Mouse (Mus musculus): ENCODE results near the gene Prpf18. TPM values are rescaled to one million over a fixed set of nuclear protein-coding genes. Genes with fewer than 3 reads are reported as not detected.

The Prpf18 gene
- polyA plus RNA-seq, 1 experiment, result 6.0 TPM

GRCm38 (mm10) chr2:4579357-4580068 is 72.4 kb downstream of the Prpf18 start:
- WGBS, result 74% methylated on average over 8 of the region's 8 CpGs
- no peak for DNase-seq (ENCODE audit: low read depth, low spot score)

GRCm38 (mm10) chr2:4578291-4578690 is 73.6 kb downstream of the Prpf18 start:
- DNase-seq (ENCODE audit: low read depth, low spot score), result no peak
- 66% methylated on average over 5 of the region's 5 CpGs for WGBS

- WGBS, result 82% methylated on average over 7 of the region's 7 CpGs
- DNase-seq (ENCODE audit: low read depth, low spot score), result no peak
Measured at GRCm38 (mm10) chr2:4575975-4576374, 75.9 kb downstream of the Prpf18 start.

- DNase-seq (ENCODE audit: low read depth, low spot score), result no peak
- WGBS, result 94% methylated on average over 2 of the region's 2 CpGs
Measured at GRCm38 (mm10) chr2:4575163-4575562, 76.8 kb downstream of the Prpf18 start.

GRCm38 (mm10) chr2:4574251-4574650 is 77.7 kb downstream of the Prpf18 start:
- WGBS, result 89% methylated on average over 5 of the region's 5 CpGs
- no peak for DNase-seq (ENCODE audit: low read depth, low spot score)

- no peak for DNase-seq (ENCODE audit: low read depth, low spot score)
- 51% methylated on average over 4 of the region's 4 CpGs for WGBS
Measured at GRCm38 (mm10) chr2:4573386-4573785, 78.5 kb downstream of the Prpf18 start.

GRCm38 (mm10) chr2:4572498-4573263 is 79.2 kb downstream of the Prpf18 start:
- no peak for DNase-seq (ENCODE audit: low read depth, low spot score)
- 43% methylated on average over 7 of the region's 7 CpGs for WGBS

Other genes with a start within 250 kb of the Prpf18 start
- gene Bend7, start 65.7 kb upstream of the Prpf18 start, polyA plus RNA-seq (2012; rRNA removed), result 18.6 and 27.6 TPM in 2 replicates
- gene Sephs1, start 229.5 kb upstream of the Prpf18 start, polyA plus RNA-seq (2012; rRNA removed), result 13.7 and 18.7 TPM in 2 replicates

Measured in large intestine, adult 2 months (tissue).